Mouse (Mus musculus): Measurements from ENCODE around the gene Gbx1. TPM values are rescaled to one million over a fixed set of nuclear protein-coding genes. Genes with fewer than 3 reads are reported as not detected.

Gene Gbx1
- polyA plus RNA-seq, 1 experiment, result 0.42 TPM

- Histone ChIP-seq H3K79me3 (ENCODE audit: low read depth) (no peaks in the 10 kb centered on the region), H3K27me3 (ENCODE audit: control insufficient read depth, insufficient read depth, insufficient read length) (peaks cover 52% of the 10 kb centered on the region), H3K4me3 (ENCODE audit: insufficient read depth, poor library complexity, severe bottlenecking) (no peak overlapping the region), H3K36me3 (ENCODE audit: control insufficient read depth, insufficient read depth) (no peaks in the 10 kb centered on the region), H3ac (ENCODE audit: control insufficient read depth, insufficient read length, low read depth) (no peak overlapping the region), H3K79me2 (ENCODE audit: control insufficient read depth, insufficient read depth) (no peaks in the 10 kb centered on the region)
- TF ChIP-seq MAX (IDR thresholded peaks at IDR 0.05) (no peak), MYOD1 (IDR thresholded peaks at IDR 0.05; ENCODE audit: control insufficient read depth, insufficient read length, low read depth) (no peak), CEBPB (IDR thresholded peaks at IDR 0.05; ENCODE audit: low read depth) (no peak), CTCF (IDR thresholded peaks at IDR 0.05; ENCODE audit: control insufficient read depth, insufficient read depth, insufficient read length) (no peak), FOSL1 (IDR thresholded peaks at IDR 0.05; ENCODE audit: insufficient read depth, low read length, poor library complexity, severe bottlenecking) (no peak), MYOG (IDR thresholded peaks at IDR 0.05; ENCODE audit: control insufficient read depth, extremely low read depth, insufficient read length) (no peak), USF1 (IDR thresholded peaks at IDR 0.05; ENCODE audit: low read depth) (no peak)
Observed at GRCm38 (mm10) chr5:24539571-24540296, 12.7 kb upstream of the Gbx1 start.

- TF ChIP-seq MAX (IDR thresholded peaks at IDR 0.05), result no peak
- TF ChIP-seq MYOD1 (IDR thresholded peaks at IDR 0.05; ENCODE audit: control insufficient read depth, insufficient read length, low read depth), result no peak
- no peak for TF ChIP-seq MYOG (IDR thresholded peaks at IDR 0.05; ENCODE audit: control insufficient read depth, extremely low read depth, insufficient read length)
- TF ChIP-seq FOSL1 (IDR thresholded peaks at IDR 0.05; ENCODE audit: insufficient read depth, low read length, poor library complexity, severe bottlenecking), result no peak
- TF ChIP-seq CEBPB (IDR thresholded peaks at IDR 0.05; ENCODE audit: low read depth), result no peak
- TF ChIP-seq CTCF (IDR thresholded peaks at IDR 0.05; ENCODE audit: control insufficient read depth, insufficient read depth, insufficient read length), result no peak
- Histone ChIP-seq H3K79me2 (ENCODE audit: control insufficient read depth, insufficient read depth) (no peaks in the 10 kb centered on the region), H3K4me3 (ENCODE audit: insufficient read depth, poor library complexity, severe bottlenecking) (no peak overlapping the region), H3ac (ENCODE audit: control insufficient read depth, insufficient read length, low read depth) (no peak overlapping the region), H3K79me3 (ENCODE audit: low read depth) (no peaks in the 10 kb centered on the region), H3K27me3 (ENCODE audit: control insufficient read depth, insufficient read depth, insufficient read length) (peaks cover 63% of the 10 kb centered on the region), H3K36me3 (ENCODE audit: control insufficient read depth, insufficient read depth) (no peaks in the 10 kb centered on the region)
Observed at GRCm38 (mm10) chr5:24537618-24538017, 10.6 kb upstream of the Gbx1 start.

GRCm38 (mm10) chr5:24536511-24536910, 9.5 kb upstream of the Gbx1 start:
- Histone ChIP-seq H3K36me3 (ENCODE audit: control insufficient read depth, insufficient read depth) (no peaks in the 10 kb centered on the region), H3K79me2 (ENCODE audit: control insufficient read depth, insufficient read depth) (no peaks in the 10 kb centered on the region), H3K79me3 (ENCODE audit: low read depth) (no peaks in the 10 kb centered on the region), H3ac (ENCODE audit: control insufficient read depth, insufficient read length, low read depth) (no peak overlapping the region), H3K4me3 (ENCODE audit: insufficient read depth, poor library complexity, severe bottlenecking) (no peak overlapping the region), H3K27me3 (ENCODE audit: control insufficient read depth, insufficient read depth, insufficient read length) (peaks cover 72% of the 10 kb centered on the region)
- TF ChIP-seq FOSL1 (IDR thresholded peaks at IDR 0.05; ENCODE audit: insufficient read depth, low read length, poor library complexity, severe bottlenecking) (no peak), USF1 (IDR thresholded peaks at IDR 0.05; ENCODE audit: low read depth) (no peak), CTCF (IDR thresholded peaks at IDR 0.05; ENCODE audit: control insufficient read depth, insufficient read depth, insufficient read length) (no peak), MYOG (IDR thresholded peaks at IDR 0.05; ENCODE audit: control insufficient read depth, extremely low read depth, insufficient read length) (no peak), MAX (IDR thresholded peaks at IDR 0.05) (no peak), CEBPB (IDR thresholded peaks at IDR 0.05; ENCODE audit: low read depth) (no peak), MYOD1 (IDR thresholded peaks at IDR 0.05; ENCODE audit: control insufficient read depth, insufficient read length, low read depth) (no peak)

- Histone ChIP-seq H3ac (ENCODE audit: control insufficient read depth, insufficient read length, low read depth) (no peak overlapping the region), H3K27me3 (ENCODE audit: control insufficient read depth, insufficient read depth, insufficient read length) (peaks cover 78% of the 10 kb centered on the region), H3K36me3 (ENCODE audit: control insufficient read depth, insufficient read depth) (no peaks in the 10 kb centered on the region), H3K79me3 (ENCODE audit: low read depth) (no peaks in the 10 kb centered on the region), H3K4me3 (ENCODE audit: insufficient read depth, poor library complexity, severe bottlenecking) (no peak overlapping the region), H3K79me2 (ENCODE audit: control insufficient read depth, insufficient read depth) (no peaks in the 10 kb centered on the region)
- TF ChIP-seq FOSL1 (IDR thresholded peaks at IDR 0.05; ENCODE audit: insufficient read depth, low read length, poor library complexity, severe bottlenecking) (no peak), CTCF (IDR thresholded peaks at IDR 0.05; ENCODE audit: control insufficient read depth, insufficient read depth, insufficient read length) (no peak), MAX (IDR thresholded peaks at IDR 0.05) (no peak), USF1 (IDR thresholded peaks at IDR 0.05; ENCODE audit: low read depth) (no peak), CEBPB (IDR thresholded peaks at IDR 0.05; ENCODE audit: low read depth) (no peak), MYOD1 (IDR thresholded peaks at IDR 0.05; ENCODE audit: control insufficient read depth, insufficient read length, low read depth) (no peak), MYOG (IDR thresholded peaks at IDR 0.05; ENCODE audit: control insufficient read depth, extremely low read depth, insufficient read length) (no peak)
Observed at GRCm38 (mm10) chr5:24535731-24536130, 8.7 kb upstream of the Gbx1 start.

GRCm38 (mm10) chr5:24534292-24534691, 7.3 kb upstream of the Gbx1 start:
- H3K4me3 ChIP-seq (ENCODE audit: insufficient read depth, poor library complexity, severe bottlenecking), result no peak overlapping the region
- H3ac ChIP-seq (ENCODE audit: control insufficient read depth, insufficient read length, low read depth), result no peak overlapping the region
- TF ChIP-seq CEBPB (IDR thresholded peaks at IDR 0.05; ENCODE audit: low read depth), result no peak
- no peak for TF ChIP-seq MAX (IDR thresholded peaks at IDR 0.05)
- no peak for TF ChIP-seq CTCF (IDR thresholded peaks at IDR 0.05; ENCODE audit: control insufficient read depth, insufficient read depth, insufficient read length)
- TF ChIP-seq FOSL1 (IDR thresholded peaks at IDR 0.05; ENCODE audit: insufficient read depth, low read length, poor library complexity, severe bottlenecking), result no peak
- TF ChIP-seq USF1 (IDR thresholded peaks at IDR 0.05; ENCODE audit: low read depth), result no peak
- no peak for TF ChIP-seq MYOD1 (IDR thresholded peaks at IDR 0.05; ENCODE audit: control insufficient read depth, insufficient read length, low read depth)
- no peak for TF ChIP-seq MYOG (IDR thresholded peaks at IDR 0.05; ENCODE audit: control insufficient read depth, extremely low read depth, insufficient read length)

More at GRCm38 (mm10) chr5:24534292-24534691, 7.3 kb upstream of the Gbx1 start:
- Histone ChIP-seq H3K36me3 (ENCODE audit: control insufficient read depth, insufficient read depth) (no peaks in the 10 kb centered on the region), H3K79me2 (ENCODE audit: control insufficient read depth, insufficient read depth) (no peaks in the 10 kb centered on the region), H3K27me3 (ENCODE audit: control insufficient read depth, insufficient read depth, insufficient read length) (peaks cover 64% of the 10 kb centered on the region), H3K79me3 (ENCODE audit: low read depth) (no peaks in the 10 kb centered on the region)

All from C2C12 (cell line).